Mouse (Mus musculus): ENCODE measurements around the gene Gm6526. TPM values are rescaled to one million over a fixed set of nuclear protein-coding genes. Genes with fewer than 3 reads are reported as not detected.
"Not testable (repeated sequence)": the region's sequence is repeated elsewhere in the genome, so short reads cannot be mapped to it uniquely, and the experiment has no call there.

Gm6526 gene
- total RNA-seq (2021): not detected
- long read RNA-seq, experiment 1: 0 reads
- long read RNA-seq, experiment 2: 0 reads

DNA sequence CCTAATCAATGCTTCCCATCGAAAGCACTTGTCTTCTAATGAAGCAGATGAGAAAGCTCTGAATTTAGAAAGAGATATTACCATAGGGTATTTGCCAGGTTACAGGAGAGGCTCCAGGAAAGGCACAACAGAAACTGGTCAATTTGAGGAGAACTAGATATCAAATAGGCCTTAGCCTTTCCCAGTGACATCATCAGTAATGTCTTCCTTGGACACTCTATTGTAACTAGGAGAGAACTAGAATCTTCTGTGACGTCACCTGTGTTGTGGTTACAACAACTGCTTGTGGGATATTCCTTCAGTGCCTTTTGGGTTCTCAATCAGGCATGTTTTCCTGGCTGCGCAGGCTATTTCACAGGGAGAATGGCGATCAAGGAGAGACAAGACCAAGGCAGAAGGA lies at the start of gene Gm6526:
Gene Gm6526, plus strand, starts transcription at position 301 of the 400 bp plus-strand sequence.
- DNase-seq (ENCODE audit: low spot score in 2 of 2): not testable (repeated sequence)

DNA sequence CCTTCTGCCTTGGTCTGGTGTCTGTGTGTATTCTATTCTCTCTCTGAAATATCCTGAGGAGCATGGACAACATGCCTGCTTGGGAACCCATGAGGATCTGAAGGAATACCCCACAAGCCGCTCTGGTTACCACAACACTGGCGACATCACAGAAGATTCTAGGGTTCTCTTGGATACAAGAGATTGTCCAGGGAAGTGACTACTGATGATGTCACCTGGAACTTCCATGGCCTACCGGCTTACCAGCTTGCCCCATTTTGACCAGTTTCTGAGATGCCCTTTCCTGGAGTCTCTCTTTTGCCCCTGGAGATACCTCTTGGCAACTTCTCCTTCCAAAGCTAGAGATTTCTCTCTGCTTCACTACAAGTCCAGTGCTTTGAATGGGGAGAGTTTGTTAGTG lies 20.3 kb upstream of the Gm6526 start, which contains the start of gene Gm16506:
Gene Gm16506, minus strand, starts transcription at position 101 of the 400 bp plus-strand sequence.
- not testable (repeated sequence) for DNase-seq (ENCODE audit: low spot score in 2 of 2)

DNA sequence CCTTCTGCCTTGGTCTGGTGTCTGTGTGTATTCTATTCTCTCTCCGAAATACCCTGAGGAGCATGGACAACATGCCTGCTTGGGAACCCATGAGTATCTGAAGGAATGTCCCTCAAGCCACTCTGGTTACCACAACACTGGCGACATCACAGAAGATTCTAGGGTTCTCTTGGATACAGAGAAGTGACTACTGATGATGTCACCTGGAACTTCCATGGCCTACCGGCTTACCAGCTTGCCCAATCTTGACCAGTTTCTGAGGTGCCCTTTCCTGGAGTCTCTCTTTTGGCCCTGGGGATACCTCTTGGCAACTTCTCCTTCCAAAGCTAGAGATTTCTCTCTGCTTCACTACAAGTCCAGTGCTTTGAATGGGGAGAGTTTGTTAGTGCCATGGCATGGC lies 37.0 kb downstream of the Gm6526 start, which contains the start of gene Gm8180:
Gene Gm8180, minus strand, starts transcription at position 101 of the 400 bp plus-strand sequence.
- not testable (repeated sequence) for DNase-seq (ENCODE audit: low spot score in 2 of 2)

DNA sequence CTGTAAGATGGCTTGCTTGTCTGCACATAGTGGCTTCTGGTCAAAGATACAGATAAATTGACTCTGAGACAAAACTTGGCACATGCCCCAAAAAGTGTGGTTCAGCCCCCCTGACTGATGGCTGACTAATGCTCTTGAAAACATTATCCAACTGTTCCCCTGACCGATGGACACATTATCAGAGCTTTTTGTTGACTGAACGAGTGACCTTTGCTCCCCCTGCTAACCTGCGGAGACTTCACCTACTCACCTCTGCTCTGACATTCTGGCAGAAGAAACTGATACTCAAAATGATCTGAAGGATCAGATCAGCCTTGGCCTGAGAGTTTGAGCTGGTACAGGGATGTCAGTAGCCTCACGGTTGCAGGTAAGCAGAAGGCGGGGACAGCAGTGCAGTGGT lies 46.1 kb downstream of the Gm6526 start:
- DNase-seq (ENCODE audit: low spot score in 2 of 2): not testable (repeated sequence)

DNA sequence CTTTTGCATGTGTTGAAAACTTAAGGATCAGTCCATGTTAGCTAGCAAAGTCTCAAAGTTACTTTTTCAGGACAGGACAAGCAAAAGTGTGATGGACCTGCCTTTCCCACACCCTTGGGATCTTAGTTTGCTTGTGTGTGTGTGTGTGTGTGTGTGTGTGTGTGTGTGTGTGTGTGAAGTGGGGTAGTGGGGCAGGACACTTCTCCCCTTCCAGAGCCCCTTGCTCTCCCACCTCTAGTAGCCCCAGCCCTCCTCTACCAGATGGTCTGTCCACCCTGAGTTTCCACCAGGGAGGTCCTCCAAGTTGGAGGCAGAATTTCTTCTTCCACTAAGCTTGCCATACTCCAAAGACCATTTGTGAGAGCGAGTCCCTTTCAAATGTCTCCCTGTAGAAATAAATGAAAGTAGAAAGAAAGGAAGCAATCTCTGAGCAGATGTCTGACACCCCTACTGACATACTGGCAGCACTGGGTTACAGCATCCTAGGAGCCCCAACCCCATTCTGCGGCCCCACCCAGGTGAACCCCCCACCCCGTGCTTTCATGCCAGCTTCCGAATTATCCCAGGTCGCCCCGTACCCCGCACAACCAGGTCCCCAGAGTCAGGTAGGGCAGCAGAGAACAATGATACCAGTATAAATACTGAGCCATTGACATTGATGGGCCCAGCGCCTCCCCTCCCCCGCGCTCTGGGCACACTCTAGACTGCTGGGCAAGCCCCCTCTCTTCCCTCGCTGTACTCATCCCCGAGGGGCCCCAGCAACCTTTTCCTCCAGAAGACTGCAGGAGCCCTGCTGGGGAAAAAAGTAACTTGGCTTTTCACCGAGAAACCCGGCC lies 48.6 kb downstream of the Gm6526 start:
- no peak for DNase-seq (ENCODE audit: low spot score in 2 of 2)

DNA sequence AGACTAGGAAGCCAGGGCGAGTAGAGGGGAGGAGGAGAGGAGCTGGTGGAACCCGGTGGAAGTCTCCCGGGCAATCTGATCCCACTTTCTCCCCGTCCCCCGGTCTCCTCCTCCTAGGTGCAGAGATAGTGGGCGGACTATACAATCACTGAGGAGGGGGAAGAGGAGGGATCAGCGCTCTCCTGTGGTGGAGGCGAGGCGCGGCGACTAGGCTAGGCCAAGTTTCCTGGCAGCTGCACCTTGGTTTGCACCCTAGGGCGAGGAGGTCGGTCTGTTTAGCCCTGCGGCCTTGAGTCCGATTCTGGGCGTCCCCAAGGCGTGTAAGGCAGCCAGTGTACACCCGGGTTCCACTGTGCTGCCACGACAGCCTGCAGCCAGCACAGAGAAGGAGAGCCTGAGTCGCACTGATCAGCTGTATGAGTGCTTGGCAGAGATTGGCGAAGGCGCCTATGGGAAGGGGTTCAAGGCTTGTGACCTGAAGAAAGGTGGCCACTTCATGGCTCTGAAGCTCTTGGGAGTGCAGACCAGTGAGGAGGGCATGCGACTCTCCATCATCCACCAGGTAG lies 49.3 kb downstream of the Gm6526 start:
- not testable (repeated sequence) for DNase-seq (ENCODE audit: low spot score in 2 of 2)

DNA sequence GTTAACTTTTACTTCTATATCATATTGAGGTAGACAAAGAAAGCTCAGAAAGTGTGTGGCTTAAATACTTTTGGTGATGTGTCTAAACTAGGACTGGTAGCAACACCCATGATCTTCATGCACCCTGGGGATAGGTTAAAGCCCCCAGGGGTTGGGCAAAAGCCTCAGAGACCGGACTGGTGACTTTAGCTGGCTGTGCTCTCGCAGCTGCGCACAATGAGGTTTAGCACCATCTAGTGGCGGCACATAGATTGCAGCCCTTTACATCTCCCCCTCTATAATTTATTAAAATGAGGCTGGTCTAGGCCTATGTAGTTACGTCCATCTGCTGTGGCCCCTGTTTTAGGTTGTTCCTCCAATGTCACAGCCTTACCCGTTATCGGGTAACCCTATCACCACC lies 56.8 kb downstream of the Gm6526 start:
- DNase-seq (ENCODE audit: low spot score in 2 of 2): not testable (repeated sequence)

Other genes starting within 250 kb of the Gm6526 start
- not detected for gene Gm5799, start 204.3 kb upstream of the Gm6526 start, total RNA-seq (2021)
- not detected for gene Gm17654, start 168.7 kb upstream of the Gm6526 start, total RNA-seq (2021)
- not detected for gene Gm10375, start 139.9 kb upstream of the Gm6526 start, total RNA-seq (2021)
- not detected for gene Gm8165, start 70.7 kb upstream of the Gm6526 start, total RNA-seq (2021)
- gene Gm7324, start 50.0 kb upstream of the Gm6526 start, total RNA-seq (2021): 1 to 10 TPM in 1 of 2 experiments, under 1 TPM in 1; 0.98 to 1.2 TPM
- not detected for gene Gm16506, start 20.4 kb upstream of the Gm6526 start, total RNA-seq (2021)
- not detected for gene Gm8180, start 36.9 kb downstream of the Gm6526 start, total RNA-seq (2021)
- gene Ear1, start 127.7 kb downstream of the Gm6526 start, total RNA-seq (2021): not detected
- not detected for gene Ear10, start 175.7 kb downstream of the Gm6526 start, total RNA-seq (2021)
- under 1 TPM; 0.12 to 0.44 TPM for gene Gm8113, start 177.5 kb downstream of the Gm6526 start, total RNA-seq (2021)
- not detected for gene Ang5, start 209.2 kb downstream of the Gm6526 start, total RNA-seq (2021)

Data from gastrocnemius, postnatal 4 days (tissue).